Mouse (Mus musculus) embryonic facial prominence, embryonic 11.5 days (tissue): ENCODE results near the gene Guca1b. TPM values are rescaled to one million over a fixed set of nuclear protein-coding genes. Genes with fewer than 3 reads are reported as not detected.

Experiments used
- ATAC-seq: fragments of 200-750 bp; cut with Nextera tagmentation; replicated peaks from 2 replicates; pipeline ENCODE4 v1.8.0; 2017; ENCODE audit warnings: low read depth; ENCODE audit not compliant: insufficient number of reproducible peaks, low FRiP score, low TSS enrichment
- DNase-seq: peaks from one replicate; pipeline ENCODE4 v3.0.0-alpha.2; 2015; ENCODE audit warnings: low spot score
- H3K27ac ChIP-seq: fragments of 300-500 bp; sonication (generic); replicated peaks from 2 replicates; pipeline ENCODE4 v1.5.1; 2014; ENCODE audit warnings: mild to moderate bottlenecking, low read depth, low read length, control low read depth
- H3K27me3 ChIP-seq: fragments of 300-500 bp; sonication (generic); 2 replicates; pipeline ENCODE4 v1.6.1; 2014; ENCODE audit warnings: mild to moderate bottlenecking, low read length, moderate library complexity, mixed read lengths; ENCODE audit not compliant: control insufficient read depth, insufficient read depth
- H3K36me3 ChIP-seq: fragments of 300-500 bp; sonication (generic); replicated peaks from 2 replicates; pipeline ENCODE4 v1.6.1; 2014; ENCODE audit warnings: low read depth, mild to moderate bottlenecking, low read length, moderate library complexity, mixed read lengths; ENCODE audit not compliant: control insufficient read depth, insufficient read depth
- H3K4me1 ChIP-seq: fragments of 300-500 bp; sonication (generic); 2 replicates; pipeline ENCODE4 v1.6.1; 2014; ENCODE audit warnings: low read length, mixed read lengths; ENCODE audit not compliant: control insufficient read depth, insufficient read depth
- H3K4me2 ChIP-seq: fragments of 300-500 bp; sonication (generic); 2 replicates; pipeline ENCODE4 v1.6.1; 2014; ENCODE audit warnings: low read depth, mild to moderate bottlenecking, control low read depth, low read length, moderate library complexity
- H3K4me3 ChIP-seq: fragments of 300-500 bp; sonication (generic); 2 replicates; pipeline ENCODE4 v1.5.1; 2014; ENCODE audit warnings: low read depth, low read length, control low read depth
- H3K9ac ChIP-seq: fragments of 300-500 bp; sonication (generic); replicated peaks from 2 replicates; pipeline ENCODE4 v1.6.1; 2014; ENCODE audit warnings: mild to moderate bottlenecking, control low read depth, low read length
- H3K9me3 ChIP-seq: fragments of 300-500 bp; sonication (generic); replicated peaks from 2 replicates; pipeline ENCODE4 v1.6.1; 2016; ENCODE audit warnings: mild to moderate bottlenecking, low read length, inconsistent platforms, mixed read lengths; ENCODE audit not compliant: control insufficient read depth
- WGBS: fragments of 180-500 bp; shearing (Covaris S2); extraction: QIAGEN DNeasy Blood & Tissue Kit; methylation state at CpG from one replicate; pipeline ENCODE4 v1.1.7; 2014; 5-methylcytosine and 5-hydroxymethylcytosine counted together
- polyA plus RNA-seq: library from polyadenylated mRNA; unstranded; fragments of >200 nt; fragmentation: Nextera tagmentation; extraction: Ambion mirVana; gene quantifications from 2 replicates; pipeline ENCODE4 v1.2.1, GENCODE M21; 2014

Guca1b gene
- polyA plus RNA-seq, 1 experiment from 2014 or later: 0.41 TPM

GRCm38 (mm10) chr17:47373991-47374390 is 11.2 kb upstream of the Guca1b start:
- 43% methylated on average over 6 of the region's 6 CpGs for WGBS
- Histone ChIP-seq H3K27me3 (no peaks in the 10 kb centered on the region), H3K9ac (no peak overlapping the region), H3K27ac (no peak overlapping the region), H3K9me3 (no peaks in the 10 kb centered on the region), H3K4me3 (no peak overlapping the region), H3K36me3 (no peaks in the 10 kb centered on the region; the same call in 1 of the 2 replicates), H3K4me1 (peaks cover 2% of the 10 kb centered on the region; the same call in 1 of the 2 replicates), H3K4me2 (no peak overlapping the region)
- DNase-seq (no peak), ATAC-seq (no peak)

- no peak for ATAC-seq
- 94% methylated on average over 6 of the region's 6 CpGs for WGBS
- no peaks in the 10 kb centered on the region for H3K9me3 ChIP-seq
- no peak for DNase-seq
- no peak overlapping the region for H3K4me2 ChIP-seq
- H3K36me3 ChIP-seq: no peaks in the 10 kb centered on the region; the same call in none of the 2 replicates
- no peak overlapping the region for H3K4me3 ChIP-seq
- no peak overlapping the region for H3K27ac ChIP-seq
- H3K4me1 ChIP-seq: no peaks in the 10 kb centered on the region
- H3K9ac ChIP-seq: no peak overlapping the region
- H3K27me3 ChIP-seq: no peaks in the 10 kb centered on the region
Observed at GRCm38 (mm10) chr17:47376779-47377280, 8.4 kb upstream of the Guca1b start.

- Histone ChIP-seq H3K27me3 (no peaks in the 10 kb centered on the region), H3K4me3 (no peak overlapping the region), H3K36me3 (no peaks in the 10 kb centered on the region; the same call in none of the 2 replicates), H3K27ac (no peak overlapping the region), H3K9ac (no peak overlapping the region), H3K4me1 (no peaks in the 10 kb centered on the region), H3K9me3 (no peaks in the 10 kb centered on the region), H3K4me2 (no peak overlapping the region)
- no peak for ATAC-seq
- no peak for DNase-seq
- 85% methylated on average over 15 of the region's 15 CpGs for WGBS
Observed at GRCm38 (mm10) chr17:47378133-47378532, 7.1 kb upstream of the Guca1b start.

- no peaks in the 10 kb centered on the region; the same call in 1 of the 2 replicates for H3K9me3 ChIP-seq
- no peaks in the 10 kb centered on the region for H3K4me1 ChIP-seq
- no peak for DNase-seq
- WGBS: 78% methylated on average over 11 of the region's 11 CpGs
- H3K4me2 ChIP-seq: no peak overlapping the region
- H3K9ac ChIP-seq: no peak overlapping the region
- no peaks in the 10 kb centered on the region; the same call in 1 of the 2 replicates for H3K36me3 ChIP-seq
- H3K27me3 ChIP-seq: no peaks in the 10 kb centered on the region
- no peak overlapping the region for H3K27ac ChIP-seq
- H3K4me3 ChIP-seq: no peak overlapping the region
- ATAC-seq: no peak
Observed at GRCm38 (mm10) chr17:47381917-47382316, 3.3 kb upstream of the Guca1b start.

- H3K4me3 ChIP-seq: no peak overlapping the region
- H3K4me1 ChIP-seq: no peaks in the 10 kb centered on the region
- H3K4me2 ChIP-seq: no peak overlapping the region
- H3K9me3 ChIP-seq: no peaks in the 10 kb centered on the region; the same call in 1 of the 2 replicates
- no peak for ATAC-seq
- no peak for DNase-seq
- no peaks in the 10 kb centered on the region for H3K27me3 ChIP-seq
- H3K9ac ChIP-seq: no peak overlapping the region
- no peak overlapping the region for H3K27ac ChIP-seq
- no peaks in the 10 kb centered on the region; the same call in 1 of the 2 replicates for H3K36me3 ChIP-seq
- WGBS: 80% methylated on average over 4 of the region's 4 CpGs
Observed at GRCm38 (mm10) chr17:47383266-47383665, 1.9 kb upstream of the Guca1b start.

GRCm38 (mm10) chr17:47384064-47384463 is 1.1 kb upstream of the Guca1b start:
- no peaks in the 10 kb centered on the region for H3K4me1 ChIP-seq
- H3K4me3 ChIP-seq: no peak overlapping the region
- H3K4me2 ChIP-seq: no peak overlapping the region
- H3K27ac ChIP-seq: no peak overlapping the region
- no peaks in the 10 kb centered on the region for H3K27me3 ChIP-seq
- DNase-seq (no peak), ATAC-seq (no peak)
- H3K9ac ChIP-seq: no peak overlapping the region
- 93% methylated on average over 3 of the region's 3 CpGs for WGBS
- H3K36me3 ChIP-seq: no peaks in the 10 kb centered on the region; the same call in 1 of the 2 replicates
- no peaks in the 10 kb centered on the region; the same call in 1 of the 2 replicates for H3K9me3 ChIP-seq

- H3K27me3 ChIP-seq: no peaks in the 10 kb centered on the region
- 58% methylated on average over 4 of the region's 4 CpGs for WGBS
- ATAC-seq (no peak), DNase-seq (peak; percentile 53)
- no peak overlapping the region for H3K4me3 ChIP-seq
- H3K9ac ChIP-seq: no peak overlapping the region
- H3K4me2 ChIP-seq: no peak overlapping the region
- no peaks in the 10 kb centered on the region for H3K4me1 ChIP-seq
- no peak overlapping the region for H3K27ac ChIP-seq
- no peaks in the 10 kb centered on the region for H3K36me3 ChIP-seq
- no peaks in the 10 kb centered on the region; the same call in 1 of the 2 replicates for H3K9me3 ChIP-seq
Observed at GRCm38 (mm10) chr17:47386649-47387048, 1.5 kb downstream of the Guca1b start.

GRCm38 (mm10) chr17:47394223-47394869 is 9.2 kb downstream of the Guca1b start:
- no peak overlapping the region for H3K27ac ChIP-seq
- H3K4me1 ChIP-seq: no peaks in the 10 kb centered on the region
- H3K9me3 ChIP-seq: no peaks in the 10 kb centered on the region
- H3K4me2 ChIP-seq: peak overlapping the region; percentile 25
- no peaks in the 10 kb centered on the region for H3K36me3 ChIP-seq
- DNase-seq (no peak), ATAC-seq (no peak)
- 18% methylated on average over 24 of the region's 24 CpGs for WGBS
- peak overlapping the region; percentile 8; the same call in 1 of the 2 replicates for H3K4me3 ChIP-seq
- H3K9ac ChIP-seq: no peak overlapping the region
- H3K27me3 ChIP-seq: peaks cover 13% of the 10 kb centered on the region
